Comparison of ENCODE assay signal across 23 mouse cellular contexts in genomic region chr4:55058901-55059300, GRCm38 (mm10).
A peak's percentile ranks its signal among the peaks of the same experiment; 100 is the strongest.
DNase-seq lines count a peak whose midpoint lies in the region; ATAC-seq lines count a peak whose summit lies in the region.
"Had no signal": no experiment of that assay in that cellular context is flagged by ENCODE, and none has a peak within 500 bp of the region (broad histone marks: within the 10 kb centered on the region; RNA-seq: fewer than 3 reads in every experiment).

No protein-coding gene starts in this region.

- H3K4me3 ChIP-seq in forebrain, embryonic 12.5 days (replicated peaks) = no peak overlapping the region
- H3K4me3 ChIP-seq in forebrain, embryonic 11.5 days (ENCODE audit: low read depth, low read length) = no peak overlapping the region
- no peak overlapping the region for H3K4me3 ChIP-seq in heart, embryonic 12.5 days
- H3K4me3 ChIP-seq: embryonic facial prominence, embryonic 15.5 days; heart, adult 2 months; hindbrain, embryonic 10.5 days had no signal

- peaks cover 83% of the 10 kb centered on the region for H3K36me3 ChIP-seq in forebrain, embryonic 12.5 days (replicated peaks)
- H3K36me3 ChIP-seq in forebrain, embryonic 11.5 days (ENCODE audit: control insufficient read depth, insufficient read depth, low read length) = peaks cover 6% of the 10 kb centered on the region; the same call in 1 of the 2 replicates
- peaks cover 57% of the 10 kb centered on the region for H3K36me3 ChIP-seq in heart, embryonic 12.5 days
- H3K36me3 ChIP-seq: G1E had no signal

- no peak overlapping the region for H3K4me2 ChIP-seq in forebrain, embryonic 12.5 days
- H3K4me2 ChIP-seq in forebrain, embryonic 11.5 days (ENCODE audit: low read depth, low read length, severe bottlenecking) = no peak overlapping the region
- no peak overlapping the region for H3K4me2 ChIP-seq in heart, embryonic 12.5 days
- H3K4me2 ChIP-seq: embryonic facial prominence, embryonic 15.5 days; heart, embryonic 11.5 days; hindbrain, embryonic 14.5 days had no signal

- H3K27ac ChIP-seq in forebrain, embryonic 12.5 days = peak overlapping the region; percentile 5; the same call in 1 of the 2 replicates
- H3K27ac ChIP-seq in forebrain, embryonic 11.5 days (ENCODE audit: low read depth, low read length) = no peak overlapping the region
- H3K27ac ChIP-seq in heart, embryonic 12.5 days (ENCODE audit: poor library complexity, severe bottlenecking) = no peak overlapping the region
- H3K27ac ChIP-seq: embryonic facial prominence, embryonic 15.5 days; heart, adult 2 months; hindbrain, embryonic 10.5 days had no signal

- no peaks in the 10 kb centered on the region for H3K27me3 ChIP-seq in forebrain, embryonic 12.5 days
- H3K27me3 ChIP-seq in forebrain, embryonic 11.5 days (ENCODE audit: control insufficient read depth, insufficient read depth, low read length) = no peaks in the 10 kb centered on the region
- no peaks in the 10 kb centered on the region for H3K27me3 ChIP-seq in heart, embryonic 12.5 days (replicated peaks)
- H3K27me3 ChIP-seq: embryonic facial prominence, embryonic 15.5 days had no signal

- no peaks in the 10 kb centered on the region for H3K9me3 ChIP-seq in forebrain, embryonic 12.5 days
- no peaks in the 10 kb centered on the region for H3K9me3 ChIP-seq in forebrain, embryonic 11.5 days (ENCODE audit: control insufficient read depth, low read length)
- H3K9me3 ChIP-seq in heart, embryonic 12.5 days (replicated peaks) = no peaks in the 10 kb centered on the region
- H3K9me3 ChIP-seq: embryonic facial prominence, embryonic 15.5 days; hindbrain, embryonic 10.5 days had no signal

- no peaks in the 10 kb centered on the region for H3K4me1 ChIP-seq in forebrain, embryonic 12.5 days
- no peaks in the 10 kb centered on the region for H3K4me1 ChIP-seq in forebrain, embryonic 11.5 days (replicated peaks; ENCODE audit: control insufficient read depth, insufficient read depth, low read length)
- peaks cover 17% of the 10 kb centered on the region; the same call in 1 of the 2 replicates for H3K4me1 ChIP-seq in heart, embryonic 12.5 days (replicated peaks)
- H3K4me1 ChIP-seq: hindbrain, embryonic 10.5 days had no signal

- ATAC-seq in forebrain, embryonic 12.5 days (ENCODE audit: low FRiP score) = no peak
- no peak for ATAC-seq in forebrain, embryonic 11.5 days (replicated peaks; ENCODE audit: low FRiP score)
- no peak for ATAC-seq in heart, embryonic 12.5 days (ENCODE audit: insufficient number of reproducible peaks, low FRiP score)
- ATAC-seq: CD4-positive, CD25-positive, alpha-beta regulatory T cell, adult 4 months; forebrain, embryonic 16.5 days had no signal

- DNase-seq in forebrain, embryonic 11.5 days (ENCODE audit: low spot score) = no peak
- DNase-seq in heart, adult 11 months = peak; percentile 54
- DNase-seq in right cerebral cortex, adult 18-20 months = peak; percentile 38
- no peak for DNase-seq in right cerebral cortex, postnatal 36 days (ENCODE audit: low spot score in 2 of 2)
- DNase-seq in brain, adult 2 months (ENCODE audit: low read depth, low spot score) = peak; percentile 47
- DNase-seq: adrenal gland, adult 8-10 months; adrenal gland, postnatal 36 days; B cell, adult 2 months; cerebellum, adult 11 months; cerebellum, adult 8-10 months; cerebellum, postnatal 14 days; embryo, embryonic 11 days; gastrocnemius, postnatal 10 days; heart, adult 2 months had no signal

- WGBS in forebrain, embryonic 12.5 days = 86% methylated on average over 5 of the region's 5 CpGs
- WGBS in forebrain, embryonic 11.5 days = 88% methylated on average over 5 of the region's 5 CpGs
- WGBS in heart, embryonic 12.5 days = 81% methylated on average over 5 of the region's 5 CpGs

- no peak overlapping the region for H3K9ac ChIP-seq in forebrain, embryonic 12.5 days
- H3K9ac ChIP-seq in forebrain, embryonic 11.5 days (ENCODE audit: low read length) = no peak overlapping the region
- no peak overlapping the region for H3K9ac ChIP-seq in heart, embryonic 12.5 days
- H3K9ac ChIP-seq: embryonic facial prominence, embryonic 15.5 days; hindbrain, embryonic 14.5 days had no signal

Comparison
In these comparisons a context has a peak if more than half of its experiments do, and no peak if none do; other contexts are left out.
1. DNase-seq: peak in heart, adult 11 months (single experiment), right cerebral cortex, adult 18-20 months (single experiment) and brain, adult 2 months (single experiment); none in forebrain, embryonic 11.5 days (single experiment) and right cerebral cortex, postnatal 36 days (0 of 2).